ENCODE assay signal across 23 mouse cellular contexts in genomic region chr12:106177302-106177701, GRCm38 (mm10).
DNase-seq lines count a peak whose midpoint lies in the region; ATAC-seq and TF ChIP-seq lines count a peak whose summit lies in the region.
"Had no signal": no experiment of that assay in that cellular context is flagged by ENCODE, and none has a peak within 500 bp of the region (broad histone marks: within the 10 kb centered on the region; RNA-seq: fewer than 3 reads in every experiment).

No protein-coding gene starts in this region.

- H3K27ac ChIP-seq in lung, postnatal 0 days (ENCODE audit: low read length), result no peak overlapping the region
- H3K27ac ChIP-seq in midbrain, embryonic 11.5 days (ENCODE audit: low read depth, low read length), result no peak overlapping the region
- H3K27ac ChIP-seq in midbrain, embryonic 15.5 days, result no peak overlapping the region
- H3K27ac ChIP-seq: embryonic facial prominence, embryonic 10.5 days; embryonic facial prominence, embryonic 12.5 days; forebrain, embryonic 13.5 days; forebrain, embryonic 15.5 days had no signal

- no peaks in the 10 kb centered on the region for H3K9me3 ChIP-seq in lung, postnatal 0 days (ENCODE audit: low read length)
- H3K9me3 ChIP-seq in midbrain, embryonic 11.5 days (ENCODE audit: control insufficient read depth, low read length), result no peaks in the 10 kb centered on the region
- H3K9me3 ChIP-seq in midbrain, embryonic 15.5 days, result no peaks in the 10 kb centered on the region
- H3K9me3 ChIP-seq: embryonic facial prominence, embryonic 10.5 days; embryonic facial prominence, embryonic 12.5 days; forebrain, embryonic 13.5 days; forebrain, embryonic 15.5 days had no signal

- no peak for TF ChIP-seq CTCF in lung, postnatal 0 days (IDR thresholded peaks at IDR 0.05)

- H3K4me2 ChIP-seq in lung, postnatal 0 days (replicated peaks; ENCODE audit: low read depth, low read length), result no peak overlapping the region
- H3K4me2 ChIP-seq in midbrain, embryonic 11.5 days, result no peak overlapping the region
- H3K4me2 ChIP-seq in midbrain, embryonic 15.5 days, result no peak overlapping the region
- H3K4me2 ChIP-seq: embryonic facial prominence, embryonic 12.5 days; forebrain, embryonic 13.5 days; forebrain, embryonic 15.5 days had no signal

- peak; percentile 55 for ATAC-seq in lung, postnatal 0 days
- no peak for ATAC-seq in midbrain, embryonic 11.5 days (ENCODE audit: low FRiP score)
- ATAC-seq in midbrain, embryonic 15.5 days (replicated peaks), result no peak
- ATAC-seq: activated CD4-positive, CD25-positive, alpha-beta regulatory T cell, adult 4 months; forebrain, embryonic 13.5 days; forebrain, embryonic 15.5 days; forebrain, postnatal 0 days; Patski had no signal

- H3K4me1 ChIP-seq in lung, postnatal 0 days (ENCODE audit: insufficient read depth, low read depth, low read length), result no peaks in the 10 kb centered on the region
- H3K4me1 ChIP-seq in midbrain, embryonic 11.5 days (ENCODE audit: control insufficient read depth, insufficient read depth, low read length), result peaks cover 26% of the 10 kb centered on the region
- peaks cover 30% of the 10 kb centered on the region for H3K4me1 ChIP-seq in midbrain, embryonic 15.5 days

- H3K36me3 ChIP-seq in lung, postnatal 0 days (ENCODE audit: insufficient read depth, low read length), result no peaks in the 10 kb centered on the region
- no peaks in the 10 kb centered on the region for H3K36me3 ChIP-seq in midbrain, embryonic 11.5 days (ENCODE audit: control insufficient read depth, insufficient read depth, low read length)
- no peaks in the 10 kb centered on the region for H3K36me3 ChIP-seq in midbrain, embryonic 15.5 days (replicated peaks)
- H3K36me3 ChIP-seq: embryonic facial prominence, embryonic 10.5 days; embryonic facial prominence, embryonic 12.5 days; forebrain, embryonic 15.5 days; G1E had no signal

- H3K4me3 ChIP-seq in lung, postnatal 0 days (ENCODE audit: low read depth, low read length), result no peak overlapping the region
- no peak overlapping the region for H3K4me3 ChIP-seq in midbrain, embryonic 11.5 days (ENCODE audit: low read depth, low read length)
- H3K4me3 ChIP-seq in midbrain, embryonic 15.5 days, result no peak overlapping the region
- H3K4me3 ChIP-seq: embryonic facial prominence, embryonic 10.5 days; embryonic facial prominence, embryonic 12.5 days; forebrain, embryonic 13.5 days; forebrain, embryonic 15.5 days had no signal

- H3K27me3 ChIP-seq in lung, postnatal 0 days (replicated peaks; ENCODE audit: insufficient read depth, low read length), result no peaks in the 10 kb centered on the region; the same call in 1 of the 2 replicates
- no peaks in the 10 kb centered on the region; the same call in 1 of the 2 replicates for H3K27me3 ChIP-seq in midbrain, embryonic 11.5 days (ENCODE audit: control insufficient read depth, insufficient read depth, low read length)
- no peaks in the 10 kb centered on the region for H3K27me3 ChIP-seq in midbrain, embryonic 15.5 days (replicated peaks)
- H3K27me3 ChIP-seq: forebrain, embryonic 15.5 days had no signal

- DNase-seq in lung, postnatal 0 days (ENCODE audit: low spot score), result peak; percentile 39
- no peak for DNase-seq in lung, postnatal 10 days
- DNase-seq in midbrain, embryonic 11.5 days (ENCODE audit: low spot score, missing footprints), result peak; percentile 73
- DNase-seq in R1 (ENCODE audit: low read depth, low spot score), result peak; percentile 47
- DNase-seq in kidney, adult 8-10 months, result no peak
- DNase-seq in frontal cortex, postnatal 10 days (ENCODE audit: low spot score in 2 of 2), result no peak
- DNase-seq: adrenal gland, adult 8-10 months; adrenal gland, postnatal 14 days; adrenal gland, postnatal 36 days; cerebellum, adult 11-12 months; cerebellum, adult 2 months; cerebellum, adult 9-10 months; cerebellum, postnatal 10 days; cerebellum, postnatal 25 days; forebrain, postnatal 0 days had no signal

- no peak for TF ChIP-seq EP300 in lung, postnatal 0 days (IDR thresholded peaks at IDR 0.05)

- 35% methylated on average over 4 of the region's 4 CpGs for WGBS in lung, postnatal 0 days
- 68% methylated on average over 4 of the region's 4 CpGs for WGBS in midbrain, embryonic 11.5 days
- WGBS in midbrain, embryonic 15.5 days, result 72% methylated on average over 4 of the region's 4 CpGs

- H3K9ac ChIP-seq in lung, postnatal 0 days (replicated peaks; ENCODE audit: low read depth), result no peak overlapping the region
- H3K9ac ChIP-seq in midbrain, embryonic 11.5 days (ENCODE audit: low read length), result no peak overlapping the region
- no peak overlapping the region for H3K9ac ChIP-seq in midbrain, embryonic 15.5 days
- H3K9ac ChIP-seq: embryonic facial prominence, embryonic 12.5 days; forebrain, embryonic 13.5 days; forebrain, embryonic 15.5 days; forebrain, postnatal 0 days had no signal

Comparison
In these comparisons a context has a peak if more than half of its experiments do, and no peak if none do; other contexts are left out.
1. DNase-seq: peak in lung, postnatal 0 days (single experiment), midbrain, embryonic 11.5 days (single experiment) and R1 (single experiment); none in lung, postnatal 10 days (single experiment), kidney, adult 8-10 months (0 of 2) and frontal cortex, postnatal 10 days (0 of 2).